Mouse (Mus musculus) ovary, postnatal 36 days (tissue): ENCODE measurements at regions not wholly inside any gene's neighbourhood (a gene's known extent, or its start where the extent isn't known, plus 50 kb on each side); places are given as distances from the start of the nearest gene placed in this dataset.

Source experiments
- DNase-seq: peaks from one replicate; pipeline ENCODE4 v3.0.0; 2022; ENCODE audit warnings: low spot score, mixed read lengths

DNA sequence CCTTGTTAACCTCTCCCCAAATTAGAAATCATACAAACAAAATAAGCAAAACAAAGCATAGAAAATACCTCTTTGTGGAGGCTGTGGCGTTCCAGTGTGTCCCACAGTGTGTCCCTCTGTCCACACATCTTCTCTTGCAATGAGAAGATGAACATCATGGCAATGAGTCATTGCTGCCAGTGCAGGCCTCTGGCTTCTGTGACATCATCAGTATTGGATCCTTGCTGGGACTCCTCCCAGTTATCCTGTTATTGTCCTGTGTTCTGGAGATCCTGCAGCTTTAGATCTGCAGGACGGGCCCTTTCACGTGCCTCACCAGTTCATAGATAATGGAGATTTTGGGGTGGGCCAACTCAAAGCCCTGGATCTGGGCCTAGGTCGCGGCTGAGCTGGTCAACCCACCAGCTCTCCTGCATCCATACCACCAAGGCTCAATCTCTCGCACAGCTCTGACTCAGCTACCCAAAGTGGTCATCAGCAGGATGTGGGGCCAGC lies 80.9 kb downstream of the Tmem212 start:
- DNase-seq = no peak

DNA sequence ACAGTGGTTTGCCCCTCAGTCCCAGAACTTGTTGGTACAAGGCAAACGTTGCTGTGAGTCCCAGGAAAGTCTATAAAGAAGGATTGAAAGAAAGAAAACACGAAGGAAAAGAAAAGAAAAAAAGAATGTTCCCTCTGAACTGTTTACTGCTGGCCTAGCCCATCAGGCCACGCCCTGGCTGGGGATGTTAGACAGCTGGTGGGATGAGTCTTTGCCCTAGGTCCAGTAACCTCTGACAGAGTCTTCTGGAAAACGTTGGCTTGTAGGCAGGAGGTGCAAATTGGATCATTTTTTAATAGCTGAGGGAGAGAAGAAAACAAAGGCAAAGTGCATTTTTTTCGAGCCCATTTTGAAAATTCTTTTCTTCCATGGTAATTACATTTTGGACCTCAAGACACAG lies 91.9 kb downstream of the Tmem212 start:
- no peak for DNase-seq

DNA sequence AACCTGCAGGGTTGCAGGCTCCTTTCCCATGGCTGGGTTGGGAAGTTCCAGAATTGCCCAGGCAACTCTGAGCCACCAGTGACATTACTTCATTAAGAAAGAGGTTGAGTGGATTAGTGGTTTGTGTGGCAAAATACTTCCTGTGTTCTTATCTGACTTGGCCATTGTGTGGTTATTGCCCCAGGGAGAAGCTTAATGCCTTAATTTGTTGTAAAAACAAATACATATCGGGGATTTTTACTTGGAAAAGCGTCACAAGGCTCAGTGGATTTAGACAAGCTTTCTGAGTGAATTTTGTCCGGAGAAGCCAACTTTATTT lies 80.5 kb upstream of the Fndc3b start:
- no peak for DNase-seq

DNA sequence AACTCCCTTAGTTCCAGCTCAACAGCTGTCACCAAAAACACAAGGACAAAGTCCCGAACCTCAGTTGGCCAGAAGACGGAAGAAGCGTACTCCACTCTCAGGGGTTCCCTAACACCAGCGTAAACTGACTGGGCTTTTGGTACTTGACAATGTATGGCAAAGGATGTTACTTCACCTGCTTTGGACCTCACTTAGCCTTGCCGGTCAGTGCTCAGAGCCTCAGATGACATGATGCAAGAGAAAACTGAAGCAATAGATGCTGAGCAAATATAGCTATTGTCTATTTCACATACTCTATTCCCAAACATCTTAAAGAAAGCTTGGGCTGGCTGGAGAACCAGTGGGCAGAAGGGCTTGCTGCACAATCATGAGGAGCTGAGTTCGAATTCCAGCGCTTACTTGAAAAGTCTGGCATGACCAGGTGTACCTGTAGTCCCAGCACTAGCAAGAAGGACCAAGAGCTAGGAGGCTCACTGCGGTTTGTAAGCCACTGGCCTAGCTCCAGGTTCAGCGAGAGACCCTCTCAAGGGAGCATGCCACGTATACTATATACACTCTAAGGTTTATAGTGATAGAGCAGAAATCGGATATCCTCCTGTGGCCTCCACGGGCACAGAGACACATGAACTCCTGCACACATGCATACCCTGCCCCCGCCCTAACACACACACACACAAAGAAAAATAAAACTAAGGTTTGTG lies 80.0 kb upstream of the Fndc3b start:
- no peak for DNase-seq

DNA sequence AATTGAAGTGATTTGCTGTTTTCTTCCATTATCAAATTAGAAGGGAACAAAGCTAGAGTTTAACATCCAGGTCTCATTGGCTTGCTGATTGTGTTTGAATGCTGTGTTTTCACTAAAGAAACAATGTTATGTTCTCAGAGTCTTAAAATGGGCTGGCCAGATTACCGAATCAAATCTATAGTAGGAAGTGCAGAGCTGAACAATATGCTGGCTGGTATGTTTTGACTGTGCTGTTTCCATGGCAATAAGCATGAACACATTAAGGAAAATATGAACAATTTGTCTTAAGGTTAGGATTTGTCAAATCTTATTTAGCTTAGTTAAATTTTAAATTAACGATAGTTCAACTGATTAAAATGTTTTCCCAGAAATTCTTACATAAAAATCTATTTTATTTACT lies 72.8 kb upstream of the Fndc3b start:
- DNase-seq = no peak

DNA sequence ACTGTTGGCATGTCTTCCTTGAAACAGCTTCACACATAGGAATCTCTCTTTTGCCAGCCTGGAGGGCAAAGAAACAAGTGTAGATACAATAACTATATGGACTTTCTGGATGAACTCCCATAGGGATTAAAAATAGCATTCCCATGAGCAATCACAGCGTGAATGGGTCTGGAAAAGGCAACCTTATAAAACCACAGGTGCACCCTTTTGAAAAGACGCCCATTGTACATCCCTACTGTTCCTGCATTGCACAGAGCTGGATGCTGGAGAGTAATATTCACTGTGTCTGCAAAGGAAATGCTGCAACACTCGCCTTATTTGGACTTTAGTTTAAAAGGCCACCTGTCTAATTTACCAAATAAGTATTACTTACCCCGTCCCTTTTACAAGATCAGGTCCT lies 72.4 kb upstream of the Fndc3b start:
- no peak for DNase-seq

DNA sequence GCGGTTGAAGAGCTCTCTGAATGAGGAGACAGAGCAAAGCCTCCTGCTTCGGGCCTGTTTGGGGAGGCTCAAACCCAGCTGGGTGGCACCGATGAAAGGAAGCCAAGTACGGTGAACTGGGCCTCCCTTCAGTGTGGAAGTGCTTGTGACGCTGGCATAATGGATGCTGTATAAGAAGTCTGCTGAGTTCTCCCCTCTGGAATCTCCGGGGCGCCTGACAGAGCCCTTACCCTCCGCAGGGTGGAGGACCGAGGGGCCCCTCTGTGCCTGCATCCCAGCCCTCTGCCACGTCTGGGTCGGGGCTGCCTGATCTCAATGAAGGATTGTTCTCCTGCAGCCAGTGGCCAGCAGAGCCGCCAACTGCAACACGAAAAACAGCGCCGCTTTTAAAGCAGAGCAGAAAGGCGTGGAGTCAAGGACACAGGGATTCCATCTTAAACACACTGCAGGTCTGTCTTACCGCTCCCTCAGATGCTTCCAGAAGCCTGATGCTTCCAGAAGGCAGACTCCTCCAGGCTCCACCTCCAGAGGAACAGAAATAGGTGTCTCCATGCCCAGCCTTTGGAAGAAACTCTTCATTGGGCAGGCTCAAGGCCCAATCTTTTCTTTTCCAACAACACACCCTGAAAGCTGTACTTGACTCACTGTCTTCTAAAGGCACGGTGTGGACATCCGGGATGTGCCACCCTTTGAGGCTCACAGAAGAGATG lies 71.1 kb upstream of the Fndc3b start:
- peak; percentile 39 for DNase-seq

DNA sequence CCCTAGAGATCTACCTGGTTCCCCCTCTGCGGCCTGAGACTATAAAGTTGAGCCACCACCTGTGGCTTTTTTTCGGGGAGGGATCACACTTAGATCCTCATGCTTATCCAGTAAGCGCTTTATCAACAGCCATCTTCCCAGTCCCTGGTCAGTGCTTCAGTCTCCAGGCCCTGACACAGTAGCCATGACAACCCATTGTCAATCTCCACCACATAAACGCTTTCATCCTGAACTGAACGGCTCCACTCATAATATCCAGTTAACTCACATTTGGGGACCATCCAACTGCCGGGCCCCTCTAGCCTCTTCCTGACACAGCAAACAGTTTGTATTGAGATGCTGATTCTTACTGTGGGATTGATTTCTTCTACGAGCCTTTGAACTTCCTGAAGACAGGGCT lies 68.8 kb upstream of the Fndc3b start:
- DNase-seq = no peak

DNA sequence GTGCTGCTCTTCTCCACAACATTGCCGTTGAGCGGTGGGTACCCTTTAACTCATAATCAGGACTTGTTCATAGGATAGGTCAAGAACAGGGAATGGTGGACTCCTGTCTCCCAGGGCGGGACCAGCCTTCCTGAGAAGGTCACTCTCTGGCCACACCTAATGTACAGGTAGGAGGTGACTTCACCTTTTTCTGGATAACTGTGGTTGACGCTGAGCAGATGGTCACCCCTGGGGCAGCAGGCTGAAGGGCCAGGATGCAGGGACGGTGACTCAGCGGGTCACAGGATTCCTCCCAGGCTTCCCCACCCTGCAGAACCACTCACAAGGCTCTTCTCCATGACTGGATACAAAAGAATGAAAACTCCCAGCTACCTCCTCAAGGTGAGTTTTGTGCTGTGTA lies 66.6 kb upstream of the Fndc3b start:
- DNase-seq = no peak

DNA sequence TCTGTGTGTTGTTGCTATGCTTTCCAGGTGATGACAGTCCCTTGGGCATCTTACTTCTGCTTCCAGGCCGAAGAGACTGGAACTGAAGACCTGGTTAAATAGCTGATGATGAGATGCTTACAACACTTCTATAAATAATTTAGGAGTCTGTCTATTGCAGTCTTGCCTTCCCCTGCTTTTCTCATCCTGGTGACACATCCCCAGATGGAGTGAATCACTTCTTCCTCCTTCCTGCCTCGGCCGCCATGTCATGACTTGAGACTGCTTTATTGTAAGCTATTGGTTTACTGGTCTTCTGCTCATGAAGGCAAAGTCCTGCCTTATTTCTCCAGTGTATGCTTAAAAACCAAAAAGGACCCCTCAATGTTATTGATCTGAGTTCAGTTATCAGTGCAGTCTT lies 62.1 kb upstream of the Fndc3b start:
- no peak for DNase-seq

DNA sequence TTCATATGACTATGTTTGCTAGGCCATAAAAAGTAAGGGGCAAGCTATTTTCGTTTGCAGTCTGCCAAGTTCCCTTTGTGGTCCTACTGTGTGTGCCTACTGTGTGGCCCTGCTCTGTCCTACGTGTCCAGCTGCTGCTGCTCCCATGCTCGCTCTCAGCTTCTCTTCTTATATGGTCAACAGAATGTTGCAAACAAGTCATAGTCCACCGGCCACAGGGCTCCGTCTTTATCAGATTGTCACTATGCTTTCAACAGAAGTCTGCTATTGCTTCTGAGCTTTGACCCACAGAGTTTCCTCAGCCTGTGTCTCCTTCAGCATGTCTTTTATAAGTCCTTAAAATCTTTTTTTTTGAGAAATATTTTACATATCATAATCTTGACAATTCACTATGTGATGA lies 58.3 kb upstream of the Fndc3b start:
- no peak for DNase-seq

DNA sequence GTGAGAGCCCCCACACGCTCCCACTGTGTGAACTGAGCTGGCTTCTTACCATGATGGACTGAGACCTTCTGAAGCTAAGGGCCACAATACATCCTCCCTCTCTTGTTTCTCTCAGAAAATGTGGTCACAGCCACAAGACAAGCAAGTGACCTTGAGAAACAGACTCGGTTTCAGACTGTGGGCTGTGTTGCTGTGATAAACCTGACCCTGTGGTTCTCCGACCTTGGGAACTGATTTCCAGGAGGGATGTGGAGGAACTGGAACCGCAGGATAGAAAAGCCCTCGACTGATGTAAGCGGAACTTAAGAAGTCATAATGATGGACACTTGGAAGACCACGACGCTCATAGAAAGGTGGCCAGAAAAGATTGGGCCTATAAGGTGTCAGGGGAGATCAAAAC lies 56.1 kb upstream of the Fndc3b start:
- peak; percentile 30 for DNase-seq

DNA sequence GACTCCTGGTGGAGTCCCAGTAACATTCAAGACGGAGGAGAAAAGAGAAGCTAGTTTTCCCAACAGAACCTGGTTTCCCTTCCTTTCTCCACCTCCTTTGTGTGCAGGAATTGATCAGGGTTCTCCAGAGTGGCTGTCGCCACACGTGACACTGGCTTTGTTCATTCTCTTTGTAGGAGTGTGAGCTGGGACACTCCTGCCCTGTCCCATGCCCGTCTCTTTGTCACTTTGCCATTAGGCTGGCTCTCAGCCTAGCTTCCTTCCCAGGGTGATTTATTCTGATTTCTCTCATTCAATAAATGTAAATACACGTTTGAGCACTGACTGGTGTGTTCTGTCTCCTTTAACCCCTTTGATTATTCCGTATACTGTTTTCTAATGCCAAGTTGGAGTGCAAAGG lies 55.3 kb upstream of the Fndc3b start:
- peak; percentile 17 for DNase-seq

DNA sequence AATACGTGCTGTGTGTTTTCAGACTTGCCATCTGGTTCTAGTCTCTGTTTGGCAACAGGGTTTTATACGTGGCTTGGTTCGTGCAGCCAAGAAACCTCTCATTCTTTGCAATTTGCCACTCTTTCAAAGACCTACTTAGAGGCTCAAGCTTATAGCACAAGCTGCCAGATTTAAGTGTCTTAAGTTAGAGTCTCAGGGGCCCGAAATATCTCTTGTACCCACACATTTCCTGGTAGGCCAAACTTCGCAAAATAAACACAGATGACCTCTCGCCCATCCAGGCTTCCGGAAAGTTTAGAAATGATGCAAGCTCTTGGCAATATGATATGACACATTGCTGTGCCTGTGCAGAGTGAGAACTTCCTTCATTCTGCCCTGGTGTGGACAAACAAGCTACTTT lies 54.8 kb upstream of the Fndc3b start:
- peak; percentile 14 for DNase-seq

DNA sequence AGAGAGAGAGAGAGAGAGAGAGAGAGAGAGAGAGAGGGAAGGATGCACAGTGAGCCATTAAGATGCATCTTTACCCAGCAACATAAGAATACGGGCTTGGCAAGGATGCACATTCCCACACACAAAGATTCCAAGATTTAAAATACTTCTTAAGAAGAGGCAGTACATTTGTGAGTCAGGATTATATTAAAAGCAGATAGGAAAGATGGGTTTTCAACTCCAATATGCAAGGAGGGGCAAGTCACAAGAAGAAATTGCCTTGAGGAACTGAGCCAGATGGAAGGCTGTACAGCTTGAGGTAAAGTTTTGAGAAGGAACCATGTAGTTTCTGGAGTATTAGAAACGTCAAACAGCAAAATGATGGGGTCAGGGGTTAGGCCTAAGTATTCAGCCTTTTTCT lies 53.4 kb upstream of the Fndc3b start:
- no peak for DNase-seq

DNA sequence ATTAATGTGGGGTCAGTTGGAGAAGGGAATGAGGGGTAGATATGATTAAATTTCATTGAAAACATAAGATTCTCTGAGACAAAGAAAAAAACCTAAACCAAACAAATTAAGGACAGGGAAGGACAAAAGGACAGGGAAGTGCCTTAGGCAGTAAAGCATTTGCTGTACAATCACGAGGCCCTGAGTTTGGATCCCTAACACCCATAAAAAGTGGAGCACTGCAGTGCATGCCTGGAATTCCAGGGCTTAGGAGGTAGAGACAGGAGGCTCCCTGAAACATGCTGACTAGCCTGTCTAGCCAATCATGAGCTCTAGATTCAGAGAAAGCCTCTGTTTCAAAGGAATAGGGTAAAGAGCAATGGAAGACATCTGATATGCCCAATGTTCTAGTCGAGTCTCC lies 49.9 kb upstream of the Fndc3b start:
- DNase-seq = no peak
